Mouse (Mus musculus): Measurements from ENCODE around the gene Gsg1l.

Gsg1l gene

DNA sequence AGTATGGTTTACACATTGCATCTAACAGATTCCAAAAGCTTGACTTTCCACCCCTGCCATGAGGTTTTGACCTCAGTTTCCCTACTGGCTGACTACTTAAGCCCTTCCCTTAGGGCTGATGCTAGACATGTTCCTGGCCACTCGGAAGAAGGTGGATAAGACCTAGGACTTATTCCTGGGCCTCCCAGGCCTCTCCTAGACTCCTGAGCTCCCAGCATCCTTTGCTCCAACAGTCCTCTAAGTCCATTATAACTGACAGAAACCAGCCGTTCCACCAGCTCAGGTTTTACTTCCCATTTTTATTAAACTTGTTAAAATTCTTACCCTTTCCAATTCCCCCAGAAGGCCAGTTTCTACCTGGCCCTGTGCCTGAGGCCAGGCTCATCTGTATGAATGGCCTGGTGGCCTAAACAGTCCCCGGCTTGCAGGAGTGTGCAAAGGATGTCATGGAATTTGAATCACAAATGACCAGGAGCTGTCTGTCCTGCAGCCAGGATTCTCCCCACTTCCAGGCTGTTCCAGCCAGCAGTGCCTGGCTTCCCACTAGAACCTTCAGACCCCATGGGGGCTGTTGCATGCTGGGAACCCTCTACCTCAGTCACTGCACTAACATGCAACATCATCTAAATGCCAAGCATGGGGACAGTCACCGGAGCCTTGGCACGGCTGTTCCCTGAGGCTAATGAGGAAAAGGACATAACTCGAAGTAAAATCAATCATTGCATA lies 139.7 kb downstream of the Gsg1l start:
- DNase-seq (ENCODE audit: low spot score in 2 of 2) = no peak

DNA sequence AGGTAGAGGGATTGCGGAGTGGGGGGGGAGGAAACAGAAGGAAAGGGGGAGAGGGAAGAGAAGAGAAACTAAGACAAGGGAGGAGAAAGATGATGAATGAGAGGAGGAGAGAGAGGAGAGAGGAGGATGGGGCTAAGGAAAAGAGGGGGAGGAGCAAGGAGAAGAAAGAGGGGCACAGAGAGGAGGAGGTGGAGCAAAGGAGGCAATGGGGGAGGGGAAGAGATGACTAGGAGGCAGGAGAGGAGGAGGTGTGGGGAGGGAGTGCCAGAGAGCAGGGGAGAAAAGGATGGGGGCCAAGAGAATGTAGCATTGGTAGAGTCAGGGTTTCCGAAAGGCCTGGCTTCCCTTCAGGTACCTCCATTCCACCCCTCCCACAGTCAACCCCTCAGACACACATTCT lies 147.9 kb downstream of the Gsg1l start:
- DNase-seq (ENCODE audit: low spot score in 2 of 2) = no peak

DNA sequence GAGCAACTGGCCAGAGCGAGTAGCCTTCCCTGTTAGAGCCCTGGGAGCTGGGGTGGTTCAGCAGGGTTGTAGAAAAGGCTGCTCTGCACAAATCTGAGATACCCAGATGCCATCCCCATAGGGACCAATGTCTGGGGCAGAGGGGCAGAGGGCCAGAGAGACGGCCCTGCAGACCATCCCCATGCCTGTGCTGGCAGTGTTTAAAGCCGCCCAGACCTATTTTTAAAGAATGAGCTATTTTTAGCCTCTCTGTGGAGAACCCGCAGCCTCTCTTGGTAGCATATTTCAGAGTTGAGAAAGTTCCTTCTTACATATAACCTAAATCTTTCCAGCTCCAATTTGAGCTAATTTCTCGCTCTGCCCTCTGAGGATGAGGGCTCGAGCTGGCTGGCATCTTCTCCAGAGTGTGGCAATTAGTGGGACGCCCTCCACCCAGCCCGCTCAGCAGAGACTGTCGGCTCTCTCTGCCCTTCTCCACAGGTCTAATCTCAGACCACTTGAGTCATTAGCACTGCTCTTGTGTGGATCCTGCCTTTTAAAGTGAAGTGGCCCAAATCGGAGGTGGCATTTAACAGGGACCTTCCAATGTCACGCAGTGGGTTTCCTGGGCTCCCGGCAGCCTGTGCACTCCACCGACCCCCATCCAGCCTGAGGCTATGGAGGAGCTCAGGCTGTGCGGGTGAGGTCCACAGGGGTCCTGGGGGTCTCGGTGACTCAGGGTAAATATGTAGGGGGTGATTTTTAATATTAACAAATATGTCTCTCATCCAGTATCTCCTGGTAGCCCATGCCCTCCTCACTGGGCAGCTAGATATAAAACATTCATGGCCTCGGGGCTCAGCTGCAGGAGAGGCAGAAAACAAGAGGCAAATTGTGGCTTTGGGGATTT lies 148.6 kb downstream of the Gsg1l start:
- no peak for DNase-seq (ENCODE audit: low spot score in 2 of 2)

GRCm38 (mm10) chr7:125931602-125932001 lies 150.6 kb downstream of the Gsg1l start:
- DNase-seq (ENCODE audit: low spot score in 2 of 2) = no peak

DNA sequence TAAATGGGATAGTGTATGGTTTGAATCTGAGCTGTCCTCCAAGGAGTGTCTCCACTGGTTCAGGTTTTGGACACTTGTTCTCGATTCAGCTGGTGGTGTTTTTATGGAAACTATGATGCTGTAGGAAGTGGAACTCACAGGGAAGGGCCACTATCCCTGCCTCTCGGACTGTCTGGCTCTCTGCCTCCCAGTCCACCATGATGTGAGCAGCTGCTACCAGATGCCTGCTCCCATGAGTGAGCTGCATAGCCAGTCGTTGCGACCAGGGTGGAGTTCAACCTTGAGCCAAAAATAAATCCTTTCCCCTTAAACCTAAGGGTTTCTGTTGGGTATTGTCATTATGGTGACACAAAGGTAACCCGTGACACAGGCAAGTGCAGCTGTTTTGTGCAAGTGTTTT lies 158.2 kb downstream of the Gsg1l start:
- DNase-seq (ENCODE audit: low spot score in 2 of 2) = no peak

- DNase-seq (ENCODE audit: low spot score in 2 of 2) = peak; percentile 14 to 33
Observed at GRCm38 (mm10) chr7:125920801-125921200, 161.4 kb downstream of the Gsg1l start.

GRCm38 (mm10) chr7:125900386-125901161 lies 181.6 kb downstream of the Gsg1l start:
- no peak for DNase-seq (ENCODE audit: low spot score in 2 of 2)

DNA sequence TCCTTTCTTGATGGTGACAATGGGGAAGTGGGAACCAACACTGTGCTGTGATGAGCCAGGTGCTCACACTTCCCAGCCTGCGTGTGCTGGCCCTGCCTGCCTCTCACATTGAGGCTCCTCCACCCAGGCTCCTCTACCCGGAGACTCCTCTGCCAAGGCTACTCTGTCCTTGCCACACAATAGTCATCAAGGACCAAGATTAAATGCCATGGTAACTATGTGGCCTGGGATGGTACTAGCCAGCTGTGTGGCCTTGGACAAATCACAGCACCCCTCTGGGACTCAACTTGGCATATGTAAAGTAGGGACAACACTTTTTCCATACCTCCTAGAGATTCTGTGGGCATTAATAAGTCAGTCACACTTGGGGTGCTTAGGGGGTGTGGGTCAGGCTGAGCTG lies 182.3 kb downstream of the Gsg1l start:
- DNase-seq (ENCODE audit: low spot score in 2 of 2) = no peak

- DNase-seq (ENCODE audit: low spot score in 2 of 2) = no peak
Observed at GRCm38 (mm10) chr7:125899036-125899435, 183.2 kb downstream of the Gsg1l start.

GRCm38 (mm10) chr7:125897059-125897458 lies 185.2 kb downstream of the Gsg1l start:
- DNase-seq (ENCODE audit: low spot score in 2 of 2) = no peak

GRCm38 (mm10) chr7:125893621-125894020 lies 188.6 kb downstream of the Gsg1l start:
- DNase-seq (ENCODE audit: low spot score in 2 of 2) = no peak

DNA sequence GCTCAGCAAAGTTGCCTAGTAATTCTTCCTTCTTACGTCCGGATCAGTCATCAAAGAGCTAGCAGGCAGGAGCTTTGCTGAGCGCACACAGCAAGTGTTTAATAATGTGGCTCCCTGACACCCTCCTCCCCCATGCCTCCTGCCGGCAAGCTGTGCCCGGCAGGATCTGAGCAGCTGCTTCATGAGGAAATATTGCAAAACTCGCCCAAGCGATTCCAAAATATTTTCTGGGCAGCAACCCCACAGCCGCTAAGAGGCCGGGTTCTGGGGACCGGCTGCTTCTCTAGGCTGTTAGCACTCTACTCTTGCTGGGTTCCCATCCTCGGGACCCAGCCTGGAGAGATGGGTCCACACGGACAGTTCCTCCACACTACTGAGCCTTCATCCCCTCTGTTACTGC lies 193.8 kb downstream of the Gsg1l start:
- DNase-seq (ENCODE audit: low spot score in 2 of 2) = no peak

- DNase-seq (ENCODE audit: low spot score in 2 of 2) = no peak
Observed at GRCm38 (mm10) chr7:125887761-125888160, 194.4 kb downstream of the Gsg1l start.

- DNase-seq (ENCODE audit: low spot score in 2 of 2) = no peak
Observed at GRCm38 (mm10) chr7:125887124-125887523, 195.1 kb downstream of the Gsg1l start.

DNA sequence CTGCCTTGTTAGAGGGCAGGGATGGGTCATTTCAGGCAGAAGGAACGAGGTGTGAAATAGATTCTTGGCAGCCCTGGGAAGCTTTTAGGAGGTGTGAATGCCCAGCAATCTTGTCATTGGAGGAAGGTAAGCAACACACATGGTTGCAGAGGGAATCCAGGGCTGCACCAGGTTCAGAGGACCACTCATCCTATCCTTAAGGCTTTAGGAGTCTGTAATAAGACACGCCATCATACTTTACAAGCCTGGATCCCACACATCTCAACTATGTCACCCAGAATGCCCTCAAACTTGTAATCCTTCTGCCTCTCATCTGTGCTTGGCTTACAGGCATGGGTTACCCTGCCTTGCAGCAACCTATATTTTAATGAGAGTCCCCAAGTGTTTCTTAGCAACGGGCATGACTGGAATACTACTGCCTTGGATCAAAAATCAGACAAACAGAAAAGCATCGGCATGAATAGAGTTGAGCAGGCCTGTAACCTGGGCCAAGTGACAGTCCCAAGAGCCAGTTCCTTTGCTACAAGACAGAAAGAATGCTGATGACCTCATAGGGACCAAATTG lies 196.0 kb downstream of the Gsg1l start:
- DNase-seq (ENCODE audit: low spot score in 2 of 2) = no peak

DNA sequence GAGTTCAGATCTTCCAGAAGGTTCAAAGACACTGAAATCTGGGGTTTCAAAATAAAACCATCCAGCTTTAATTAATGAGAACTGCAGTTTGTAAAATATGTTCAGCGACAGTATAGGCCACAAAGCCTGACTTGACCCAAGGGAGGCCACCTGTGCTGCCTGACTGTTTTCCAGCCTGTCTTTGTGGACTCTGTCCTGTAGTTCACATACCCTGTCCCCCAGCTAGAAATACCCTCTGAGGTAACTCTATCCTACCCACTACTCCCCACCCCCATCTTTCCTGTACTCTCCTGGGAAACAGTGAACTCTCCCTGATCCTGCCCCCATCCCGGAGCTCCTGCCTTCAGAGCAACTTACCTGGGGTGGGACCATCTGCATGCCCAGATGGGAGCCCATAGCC lies 199.0 kb downstream of the Gsg1l start:
- DNase-seq (ENCODE audit: low spot score in 2 of 2) = no peak

DNA sequence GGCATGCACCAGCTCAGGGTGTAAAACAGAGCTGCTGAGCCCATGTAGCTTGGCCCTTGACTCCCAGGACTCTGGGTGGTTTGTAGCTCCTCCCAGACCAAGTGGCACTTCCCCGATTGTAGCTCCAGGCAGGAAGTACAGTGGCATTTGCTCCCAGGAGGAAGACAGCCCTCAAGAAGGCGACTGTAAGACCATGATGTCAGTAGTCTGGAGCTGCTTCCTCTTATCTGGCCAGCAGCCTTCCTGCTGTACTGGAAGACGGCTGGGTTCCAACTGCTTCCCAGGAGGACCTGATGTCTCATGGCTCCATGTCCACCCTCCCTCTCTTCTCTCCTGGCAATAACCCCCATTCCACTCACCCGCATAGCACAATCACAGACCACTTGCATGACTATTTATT lies 204.2 kb downstream of the Gsg1l start:
- no peak for DNase-seq (ENCODE audit: low spot score in 2 of 2)

GRCm38 (mm10) chr7:125873971-125874495 lies 208.2 kb downstream of the Gsg1l start:
- DNase-seq (ENCODE audit: low spot score in 2 of 2) = no peak

- no peak for DNase-seq (ENCODE audit: low spot score in 2 of 2)
Observed at GRCm38 (mm10) chr7:125872874-125873273, 209.3 kb downstream of the Gsg1l start.

GRCm38 (mm10) chr7:125872202-125872580 lies 210.0 kb downstream of the Gsg1l start:
- DNase-seq (ENCODE audit: low spot score in 2 of 2) = no peak

GRCm38 (mm10) chr7:125871404-125872201 lies 210.6 kb downstream of the Gsg1l start:
- no peak for DNase-seq (ENCODE audit: low spot score in 2 of 2)

All from spleen, postnatal 14 days (tissue).